Mouse (Mus musculus) MEL (cell line): ENCODE data around the gene Thada. TPM values are rescaled to one million over a fixed set of nuclear protein-coding genes. Genes with fewer than 3 reads are reported as not detected.

Experiments used
- DNase-seq: peaks from one replicate; pipeline ENCODE4 v3.0.0; 2011; ENCODE audit warnings: low read depth, low spot score
- H3K27ac ChIP-seq: 2 replicates; pipeline ENCODE4 v1.5.1; 2012; ENCODE audit warnings: low read depth, mild to moderate bottlenecking, control low read depth, low read length, moderate library complexity; ENCODE audit not compliant: control insufficient read depth
- H3K27me3 ChIP-seq, 2 experiments: fragments of 150-350 bp in 1 of 2; sonication (generic) in 1 of 2; 2 replicates each; pipeline ENCODE4 v1.6.1; 2012; ENCODE audit warnings: low read length in 2 of 2, mild to moderate bottlenecking in 2 of 2, improper control_type of control experiment in 1 of 2, moderate library complexity in 1 of 2; ENCODE audit not compliant: insufficient read depth in 2 of 2, control insufficient read depth in 1 of 2
- H3K36me3 ChIP-seq, 2 experiments: 2 replicates each; pipeline ENCODE4 v1.6.1; 2012 to 2014; ENCODE audit warnings: low read length in 2 of 2, improper control_type of control experiment in 1 of 2, inconsistent platforms in 1 of 2, mild to moderate bottlenecking in 1 of 2; ENCODE audit not compliant: insufficient read depth in 2 of 2, control insufficient read depth in 1 of 2
- H3K4me1 ChIP-seq, 2 experiments: fragments of 150-350 bp in 1 of 2; sonication (generic) in 1 of 2; 2 replicates each; pipeline ENCODE4 v1.6.1; 2012; ENCODE audit warnings: low read length in 2 of 2, improper control_type of control experiment in 1 of 2, mild to moderate bottlenecking in 1 of 2; ENCODE audit not compliant: insufficient read depth in 2 of 2, control insufficient read depth in 1 of 2
- H3K4me3 ChIP-seq, 2 experiments: fragments of 150-350 bp in 1 of 2; sonication (generic) in 1 of 2; 2 replicates each; pipeline ENCODE4 v1.5.1; 2012; ENCODE audit warnings: low read depth in 2 of 2, low read length in 2 of 2, mild to moderate bottlenecking in 2 of 2, moderate library complexity in 2 of 2, control low read depth in 1 of 2, improper control_type of control experiment in 1 of 2; ENCODE audit not compliant: control insufficient read depth in 1 of 2, insufficient read depth in 1 of 2
- H3K79me2 ChIP-seq: 2 replicates; pipeline ENCODE4 v1.6.1; 2012; ENCODE audit warnings: mild to moderate bottlenecking, low read length, moderate library complexity; ENCODE audit not compliant: control insufficient read depth, poor library complexity, insufficient read depth
- H3K9ac ChIP-seq: 2 replicates; pipeline ENCODE4 v1.6.1; 2012; ENCODE audit warnings: low read depth, mild to moderate bottlenecking, control low read depth, low read length, moderate library complexity; ENCODE audit not compliant: control insufficient read depth, poor library complexity, severe bottlenecking
- H3K9me3 ChIP-seq: fragments of 150-350 bp; sonication (generic); replicated peaks from 2 replicates; pipeline ENCODE4 v1.6.1; 2012; ENCODE audit warnings: mild to moderate bottlenecking, low read length, improper control_type of control experiment, moderate library complexity; ENCODE audit not compliant: insufficient read depth
- BHLHE40 ChIP-seq: IDR thresholded peaks from 2 replicates; pipeline ENCODE4 v1.6.1; 2012; ENCODE audit warnings: low read depth, mild to moderate bottlenecking, inconsistent platforms, low read length, improper control_type of control experiment, borderline replicate concordance
- CHD1 ChIP-seq: IDR thresholded peaks from 2 replicates; pipeline ENCODE4 v1.6.1; 2012; ENCODE audit warnings: low read depth, mild to moderate bottlenecking, inconsistent platforms, low read length, improper control_type of control experiment
- E2F4 ChIP-seq: IDR thresholded peaks from 2 replicates; pipeline ENCODE4 v1.6.1; 2011; ENCODE audit warnings: low read depth, low read length, improper control_type of control experiment, borderline replicate concordance
- EP300 ChIP-seq, 2 experiments: IDR thresholded peaks; 2 replicates each; pipeline ENCODE4 v1.6.1; 2011; ENCODE audit warnings: improper control_type of control experiment in 2 of 2, low read length in 2 of 2, low read depth in 1 of 2, mild to moderate bottlenecking in 1 of 2
- ETS1 ChIP-seq: IDR thresholded peaks from 2 replicates; pipeline ENCODE4 v1.6.1; 2012; ENCODE audit warnings: low read depth, mild to moderate bottlenecking, inconsistent platforms, low read length, improper control_type of control experiment, moderate library complexity
- JUND ChIP-seq: IDR thresholded peaks from 2 replicates; pipeline ENCODE4 v1.6.1; 2011; ENCODE audit warnings: low read depth, mild to moderate bottlenecking, improper control_type of control experiment, low read length
- MAFK ChIP-seq: IDR thresholded peaks from 2 replicates; pipeline ENCODE4 v1.6.1; 2011; ENCODE audit warnings: low read depth, mild to moderate bottlenecking, low read length, improper control_type of control experiment, borderline replicate concordance
- MAX ChIP-seq: IDR thresholded peaks from 2 replicates; pipeline ENCODE4 v1.6.1; 2011; ENCODE audit warnings: low read length, improper control_type of control experiment
- MEF2A ChIP-seq: IDR thresholded peaks from 2 replicates; pipeline ENCODE4 v1.6.1; 2014; ENCODE audit warnings: low read depth, mild to moderate bottlenecking, inconsistent platforms, low read length, improper control_type of control experiment; ENCODE audit not compliant: poor library complexity, insufficient replicate concordance, severe bottlenecking; ENCODE audit errors: extremely low read depth
- MYB ChIP-seq: IDR thresholded peaks from 2 replicates; pipeline ENCODE4 v1.6.1; 2011; ENCODE audit warnings: mild to moderate bottlenecking, low read depth, low read length, improper control_type of control experiment
- MYC ChIP-seq: IDR thresholded peaks from 2 replicates; pipeline ENCODE4 v1.6.1; 2011; ENCODE audit warnings: low read depth, mild to moderate bottlenecking, low read length, improper control_type of control experiment, moderate library complexity
- NELFE ChIP-seq: IDR thresholded peaks from 2 replicates; pipeline ENCODE4 v1.6.1; 2011; ENCODE audit warnings: low read depth, low read length, improper control_type of control experiment
- POLR2A ChIP-seq, 2 experiments: IDR thresholded peaks; 2 replicates each; pipeline ENCODE4 v1.6.1; 2011 to 2012; ENCODE audit warnings: low read length in 2 of 2, mild to moderate bottlenecking in 2 of 2, control low read depth in 1 of 2, improper control_type of control experiment in 1 of 2, low read depth in 1 of 2, moderate library complexity in 1 of 2; ENCODE audit not compliant: control insufficient read depth in 1 of 2, insufficient read depth in 1 of 2, poor library complexity in 1 of 2
- POLR2AphosphoS5 ChIP-seq: IDR thresholded peaks from 2 replicates; pipeline ENCODE4 v1.6.1; 2012; ENCODE audit warnings: low read depth, borderline replicate concordance, mild to moderate bottlenecking, inconsistent platforms, low read length, moderate library complexity, mixed read lengths
- SMC3 ChIP-seq: IDR thresholded peaks from 2 replicates; pipeline ENCODE4 v1.6.1; 2011; ENCODE audit warnings: low read depth, low read length, improper control_type of control experiment
- TAL1 ChIP-seq: IDR thresholded peaks from 2 replicates; pipeline ENCODE4 v1.6.1; 2012; ENCODE audit warnings: mild to moderate bottlenecking, inconsistent platforms, low read length, moderate library complexity, mixed read lengths
- TBP ChIP-seq: IDR thresholded peaks from 2 replicates; pipeline ENCODE4 v1.8.0; 2011; ENCODE audit warnings: low read depth, low read length, improper control_type of control experiment
- USF1 ChIP-seq: IDR thresholded peaks from 2 replicates; pipeline ENCODE4 v1.6.1; 2014; ENCODE audit warnings: low read depth, mild to moderate bottlenecking, inconsistent platforms, low read length, improper control_type of control experiment, moderate library complexity
- USF2 ChIP-seq, 2 experiments: IDR thresholded peaks; 2 replicates each; pipeline ENCODE4 v1.6.1; 2011 to 2012; ENCODE audit warnings: improper control_type of control experiment in 2 of 2, low read length in 2 of 2, borderline replicate concordance in 1 of 2, inconsistent platforms in 1 of 2, low read depth in 1 of 2, mild to moderate bottlenecking in 1 of 2; ENCODE audit not compliant: insufficient read depth in 1 of 2
- ZC3H11A ChIP-seq: IDR thresholded peaks from 2 replicates; pipeline ENCODE4 v1.6.1; 2012; ENCODE audit warnings: low read depth, mild to moderate bottlenecking, inconsistent platforms, low read length, improper control_type of control experiment
- ZNF384 ChIP-seq: IDR thresholded peaks from 2 replicates; pipeline ENCODE4 v1.6.1; 2012; ENCODE audit warnings: low read depth, mild to moderate bottlenecking, inconsistent platforms, low read length, improper control_type of control experiment
- polyA plus RNA-seq, 2 experiments: library from polyadenylated mRNA; stranded (reverse) in 1 of 2; unstranded in 1 of 2; fragments of >175 nt in 1 of 2; fragments of >200 nt in 1 of 2; gene quantifications; 2 replicates each; pipeline versions ENCODE4 v1.2.1 to v1.2.4; 2012; ENCODE audit warnings: low replicate concordance in 2 of 2, low read depth in 1 of 2; ENCODE audit not compliant: insufficient read length in 2 of 2, insufficient read depth in 1 of 2, missing spikeins in 1 of 2
- total RNA-seq: library from RNA; depleted of rRNA; stranded (reverse); fragments of 300-350 nt; gene quantifications from 2 replicates; pipeline ENCODE4 v1.2.3, GENCODE M21; 2012

Gene Thada
- total and polyA plus RNA-seq, 3 experiments: 19.8 to 20.6 TPM; not detected in 1

DNA sequence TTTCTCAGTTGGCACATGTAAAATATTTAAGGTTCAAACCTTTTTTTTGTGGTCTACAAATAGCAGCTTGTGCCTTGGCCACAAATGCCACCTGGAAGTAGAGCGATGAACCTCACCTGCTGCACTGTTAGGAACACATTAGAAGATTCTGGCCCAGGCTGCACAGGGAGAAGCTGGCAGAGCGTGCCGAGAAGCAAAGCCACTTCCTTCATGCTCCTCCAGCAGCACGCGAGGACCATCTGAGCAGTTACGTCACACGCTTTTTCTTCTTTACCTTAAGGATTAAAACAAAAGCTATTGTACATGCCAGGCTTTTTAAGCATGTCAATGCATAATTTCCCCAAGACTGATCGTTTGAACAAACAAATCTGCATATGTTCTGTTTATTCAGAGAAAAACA is 43.1 kb downstream of the Thada start:
- H3K27ac ChIP-seq: no peak overlapping the region
- no peaks in the 10 kb centered on the region for H3K9me3 ChIP-seq
- TF ChIP-seq MAFK: no peak
- TF ChIP-seq MAX: no peak
- no peak for TF ChIP-seq USF1
- no peak for TF ChIP-seq NELFE
- no peak for TF ChIP-seq MEF2A
- TF ChIP-seq ETS1: no peak
- TF ChIP-seq TBP: no peak
- no peak for TF ChIP-seq TAL1
- TF ChIP-seq MYC: no peak
- H3K36me3 ChIP-seq: peaks cover 17 to 21% of the 10 kb centered on the region in 2 experiments
- H3K9ac ChIP-seq: no peak overlapping the region
- H3K79me2 ChIP-seq: 0 out of 2 replicates have a peak, but pooled peaks cover 3% of the 10 kb centered on the region
- no peak for DNase-seq
- H3K27me3 ChIP-seq: no peaks in the 10 kb centered on the region
- peaks cover 5 to 12% of the 10 kb centered on the region in 2 experiments; a peak in 3 of 4 replicates for H3K4me1 ChIP-seq
- H3K4me3 ChIP-seq: no peak overlapping the region

DNA sequence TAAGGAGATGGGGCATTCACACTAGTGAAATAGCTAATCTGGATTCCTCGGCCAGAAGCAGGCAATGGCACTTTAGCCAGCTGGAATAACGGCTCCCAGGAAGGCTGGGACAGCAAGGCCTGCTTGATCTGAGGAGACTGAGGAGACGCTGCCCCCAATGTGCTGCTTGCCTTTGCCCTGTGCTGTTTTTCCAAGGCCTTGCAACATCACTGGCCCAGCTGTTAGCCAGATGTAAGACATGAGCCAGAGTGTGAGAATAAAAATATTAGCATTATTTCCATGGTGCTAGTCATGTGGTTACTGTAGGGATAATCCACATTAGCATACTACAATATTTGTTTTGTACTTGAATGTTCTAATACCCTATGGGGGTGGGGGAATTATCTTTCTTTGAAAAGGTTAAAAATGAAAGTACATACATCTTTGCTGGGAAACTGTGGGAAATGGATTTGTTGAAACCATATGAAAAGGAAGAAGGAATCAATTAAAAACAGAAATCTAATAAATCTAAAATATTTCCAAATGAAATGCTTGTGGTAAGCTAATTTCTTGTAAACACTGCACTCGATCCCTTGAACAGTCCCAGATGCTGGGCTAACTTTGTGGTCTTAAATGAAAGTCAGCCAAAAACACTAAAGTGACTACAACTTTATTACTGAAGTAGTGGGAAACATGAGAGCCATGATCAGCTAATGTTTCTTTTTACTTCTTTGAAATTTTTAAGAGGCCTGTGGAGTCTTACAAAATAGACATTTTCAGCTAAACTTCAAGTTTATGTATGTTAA is 43.8 kb downstream of the Thada start:
- H3K79me2 ChIP-seq: 0 out of 2 replicates have a peak, but pooled peaks cover 3% of the 10 kb centered on the region
- TF ChIP-seq USF1 (no peak), JUND (no peak), EP300 (IDR thresholded peaks at IDR 0.05; ENCODE audit: low read depth in 1 of 2, low read length in 2 of 2) (no peak), CHD1 (no peak), POLR2A (IDR thresholded peaks at IDR 0.05; ENCODE audit: control insufficient read depth in 1 of 2, insufficient read depth in 1 of 2, low read depth in 1 of 2, low read length in 2 of 2, poor library complexity in 1 of 2) (no peak), USF2 (IDR thresholded peaks at IDR 0.05; ENCODE audit: borderline replicate concordance in 1 of 2, insufficient read depth in 1 of 2, low read depth in 1 of 2, low read length in 2 of 2) (no peak), ZNF384 (no peak), BHLHE40 (no peak), MYB (no peak), SMC3 (no peak), NELFE (no peak), POLR2AphosphoS5 (no peak), MAFK (no peak), E2F4 (no peak), ZC3H11A (no peak)
- no peak overlapping the region for H3K4me3 ChIP-seq
- H3K36me3 ChIP-seq: peaks cover 17 to 21% of the 10 kb centered on the region in 2 experiments
- no peak for DNase-seq
- no peak overlapping the region for H3K9ac ChIP-seq
- H3K4me1 ChIP-seq: peaks cover 5 to 12% of the 10 kb centered on the region in 2 experiments; a peak in 3 of 4 replicates
- no peak overlapping the region for H3K27ac ChIP-seq
- no peaks in the 10 kb centered on the region for H3K27me3 ChIP-seq
- H3K9me3 ChIP-seq: no peaks in the 10 kb centered on the region
